In genomic region chr6:108783184-108783881, GRCm38 (mm10) we compare ENCODE assay signal across 8 mouse cellular contexts. TPM values are rescaled to one million over a fixed set of nuclear protein-coding genes. Genes with fewer than 3 reads are reported as not detected.
A peak's percentile ranks its signal among the peaks of the same experiment; 100 is the strongest.
DNase-seq lines count a peak whose midpoint lies in the region; ATAC-seq lines count a peak whose summit lies in the region.

No protein-coding gene starts in this region.

- H3K27ac ChIP-seq in forebrain, embryonic 12.5 days, result peak overlapping the region; percentile 88

- H3K9ac ChIP-seq in forebrain, embryonic 12.5 days, result peak overlapping the region; percentile 92

- peak overlapping the region; percentile 97 for H3K4me3 ChIP-seq in forebrain, embryonic 12.5 days (replicated peaks)

- peak overlapping the region; percentile 66 for H3K4me2 ChIP-seq in forebrain, embryonic 12.5 days

- H3K27me3 ChIP-seq in forebrain, embryonic 12.5 days, result no peaks in the 10 kb centered on the region

- peaks cover 19% of the 10 kb centered on the region for H3K4me1 ChIP-seq in forebrain, embryonic 12.5 days

- no peaks in the 10 kb centered on the region for H3K36me3 ChIP-seq in forebrain, embryonic 12.5 days (replicated peaks)

- no peaks in the 10 kb centered on the region for H3K9me3 ChIP-seq in forebrain, embryonic 12.5 days

- under 1% methylated on average over 57 of the region's 57 CpGs for WGBS in forebrain, embryonic 12.5 days

- peak; percentile 60 for DNase-seq in cerebellum, adult 9-10 months
- no peak for DNase-seq in cerebellum, adult 11 months
- DNase-seq in adrenal gland, adult 8-10 months, result peak; percentile 39
- DNase-seq in layer of hippocampus, postnatal 14 days (ENCODE audit: low spot score in 2 of 2), result peak; percentile 45
- peak; percentile 64 for DNase-seq in lung, postnatal 10 days
- peak; percentile 28 to 30 for DNase-seq in right cerebral cortex, adult 2 months (ENCODE audit: low spot score in 2 of 2)

- peak; percentile 42 for ATAC-seq in forebrain, embryonic 12.5 days (ENCODE audit: low FRiP score)
- peak; percentile 12 to 23; a peak in 2 of 4 replicates for ATAC-seq in hematopoietic stem cell, adult 5-6 weeks (replicated peaks in 1 of 2; ENCODE audit: insufficient read depth in 1 of 2, low FRiP score in 2 of 2, low TSS enrichment in 1 of 2, low read depth in 1 of 2, poor library complexity in 2 of 2, severe bottlenecking in 2 of 2)

RNA-seq across cellular contexts. Expression of gene Arl8b, which starts 0.4 kb away (rescaled TPM):
- 100 to 1,000 TPM in 2 of 4 experiments, 10 to 100 TPM in 2; 96.7 to 128 (median 110) TPM for total RNA-seq in adrenal gland, adult 8-10 months (2022)
- polyA plus RNA-seq in forebrain, embryonic 12.5 days (2016; fragmentation: Nextera tagmentation; extraction: Ambion mirVana), result 78.2 and 81.8 TPM in 2 replicates
- total RNA-seq in hematopoietic stem cell, adult 5-6 weeks (2017), result 61.6 and 67.1 TPM in 2 replicates
- 100 to 1,000 TPM; 188 to 200 TPM for total RNA-seq in layer of hippocampus, postnatal 14 days (2021)

RNA-seq across cellular contexts. Expression of gene Edem1, which starts 45.1 kb away (rescaled TPM):
- total RNA-seq in adrenal gland, adult 8-10 months (2022), result 10 to 100 TPM; 47.9 to 57.0 (median 51.4) TPM
- 19.2 and 19.3 TPM in 2 replicates for polyA plus RNA-seq in forebrain, embryonic 12.5 days (2016; fragmentation: Nextera tagmentation; extraction: Ambion mirVana)
- total RNA-seq in hematopoietic stem cell, adult 5-6 weeks (2017), result 18.5 and 27.3 TPM in 2 replicates
- 10 to 100 TPM; 19.6 to 28.9 TPM for total RNA-seq in layer of hippocampus, postnatal 14 days (2021)
